Mouse (Mus musculus) induced T-regulatory cell, adult 2 months (primary cell): ENCODE data around the gene Tspan9.

Experiments used
- DNase-seq: peaks from one replicate; pipeline ENCODE4 v3.0.0-alpha.2; 2012; ENCODE audit warnings: low read depth

The Tspan9 gene

DNA sequence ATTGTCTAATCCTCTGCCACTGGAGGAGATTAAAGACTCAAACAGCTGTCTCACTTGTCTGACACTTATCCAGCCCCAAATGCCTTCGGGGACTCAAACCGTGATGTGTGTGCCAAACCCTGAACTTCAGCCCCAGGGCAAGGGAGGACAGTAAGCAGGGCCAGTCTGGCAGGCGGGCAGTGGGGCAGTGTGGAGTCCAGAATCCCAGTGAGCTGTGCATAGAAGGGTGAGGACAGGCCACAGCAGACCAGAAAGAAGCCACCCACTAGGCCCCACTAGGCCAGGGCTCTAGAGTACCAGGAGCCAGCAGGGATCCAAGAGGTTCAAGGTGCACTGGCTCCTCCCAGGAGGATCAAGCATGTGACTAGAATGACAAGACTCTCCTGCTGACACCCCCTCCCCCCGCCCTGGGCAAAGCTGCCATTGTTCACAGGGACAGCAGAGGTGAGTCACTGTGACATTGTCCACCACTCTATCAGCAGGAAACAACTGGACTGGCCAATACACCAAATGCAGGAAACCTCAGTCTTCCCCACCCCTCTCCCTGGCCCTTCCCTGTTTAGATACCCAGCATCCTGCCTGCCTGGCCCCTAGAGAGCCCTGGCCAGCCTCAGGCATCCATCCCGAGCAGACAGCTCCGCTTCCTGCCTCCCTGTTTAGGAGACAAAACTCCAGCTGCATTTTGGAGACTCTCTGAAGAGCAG, 40.9 kb downstream of the Tspan9 start:
- no peak for DNase-seq

DNA sequence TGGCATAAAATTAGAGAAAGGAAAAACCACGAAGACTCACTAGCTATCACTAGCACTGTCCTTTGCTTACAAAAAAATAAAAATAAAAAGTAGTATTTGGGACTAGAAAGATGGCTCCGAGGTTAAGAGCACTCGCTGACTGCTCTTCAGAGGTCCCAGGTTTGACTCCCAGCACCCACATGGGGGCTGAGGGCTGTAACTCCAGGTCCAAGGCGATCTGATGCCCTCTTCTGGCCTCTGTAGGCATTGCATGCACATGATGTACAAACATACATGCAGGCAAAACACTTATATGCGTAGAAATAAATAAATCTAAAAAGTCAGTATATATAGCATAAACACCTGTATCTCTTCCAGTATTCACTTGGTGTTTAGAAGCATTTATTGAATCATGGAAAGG, 43.5 kb downstream of the Tspan9 start:
- DNase-seq: peak; percentile 18

DNA sequence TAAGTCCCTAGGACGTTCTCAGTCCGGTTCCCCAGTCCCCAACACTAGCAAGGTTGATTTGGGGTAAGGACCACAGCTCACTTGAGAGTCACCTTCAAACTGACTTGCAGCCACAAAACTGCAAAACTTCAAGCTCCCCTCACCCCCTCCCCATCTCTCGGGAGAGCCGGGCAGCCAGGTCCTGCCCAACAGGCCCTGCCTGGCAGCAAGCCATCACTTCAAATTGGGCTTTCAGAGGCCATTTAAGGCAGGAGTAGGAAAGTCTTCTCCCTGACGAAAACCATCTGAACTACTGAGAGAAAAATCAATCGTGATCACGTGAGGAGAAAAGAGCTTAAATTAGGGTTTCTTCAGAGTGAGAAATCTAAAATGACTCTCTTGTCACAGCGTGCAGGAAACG, 44.2 kb downstream of the Tspan9 start:
- DNase-seq: no peak

DNA sequence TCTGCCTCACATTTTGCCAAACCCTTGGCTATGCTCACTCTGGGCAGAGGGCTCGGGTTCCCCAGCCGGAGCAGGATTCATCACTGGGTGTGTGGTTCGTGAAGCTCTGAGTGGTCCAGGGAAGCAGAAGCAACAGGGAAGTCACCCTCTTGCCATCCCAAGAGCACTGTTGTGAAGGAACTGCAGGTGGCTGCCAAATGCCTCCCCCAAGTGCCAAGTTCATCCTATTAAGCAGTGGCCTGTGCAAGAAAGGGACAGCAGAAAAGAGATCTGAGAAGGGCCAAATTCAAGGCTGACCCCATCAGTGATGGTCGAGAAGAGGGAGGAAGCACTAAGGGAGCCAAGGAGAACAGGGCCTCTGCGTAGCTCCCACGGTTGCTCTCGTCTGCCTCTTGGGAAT, 46.9 kb downstream of the Tspan9 start:
- no peak for DNase-seq

DNA sequence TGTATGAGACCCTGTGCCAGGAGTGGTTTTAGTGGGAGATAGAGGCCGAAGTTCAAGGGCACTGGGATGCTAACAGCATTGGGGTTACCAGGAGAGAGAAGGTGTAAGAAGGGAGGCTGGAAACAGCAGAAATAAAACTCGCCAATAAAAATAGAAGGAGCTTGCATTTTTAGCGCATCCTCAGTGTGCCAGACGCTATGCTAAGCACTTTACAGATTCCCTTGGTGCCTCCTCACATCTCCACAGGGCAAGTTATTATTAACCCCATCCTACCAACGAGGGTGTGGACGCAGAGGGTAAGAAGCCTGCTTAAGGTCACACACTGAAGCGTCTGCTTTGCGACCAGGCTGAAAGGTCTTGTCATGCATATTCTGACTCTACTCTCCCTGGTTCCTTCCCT, 47.5 kb downstream of the Tspan9 start:
- no peak for DNase-seq

DNA sequence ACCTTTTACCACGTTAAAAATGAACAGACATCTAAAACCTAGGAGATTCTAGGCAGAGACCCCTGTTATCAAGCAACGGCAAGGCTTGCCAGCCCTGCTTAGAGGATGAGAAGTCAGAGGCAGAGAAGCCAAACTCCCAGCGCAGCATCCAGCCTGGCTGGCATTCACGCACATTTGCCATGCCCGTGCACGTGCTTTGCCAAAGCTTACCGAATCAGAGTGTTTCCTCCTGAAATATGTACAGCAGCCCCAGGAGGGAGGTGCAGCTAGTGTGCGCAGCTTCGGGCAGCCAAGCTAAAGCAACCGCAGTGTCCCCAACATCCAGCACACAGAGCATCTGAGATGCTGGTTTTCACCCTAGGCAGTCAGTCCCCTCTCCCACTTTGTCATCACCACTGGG, 48.3 kb downstream of the Tspan9 start:
- DNase-seq: no peak

DNA sequence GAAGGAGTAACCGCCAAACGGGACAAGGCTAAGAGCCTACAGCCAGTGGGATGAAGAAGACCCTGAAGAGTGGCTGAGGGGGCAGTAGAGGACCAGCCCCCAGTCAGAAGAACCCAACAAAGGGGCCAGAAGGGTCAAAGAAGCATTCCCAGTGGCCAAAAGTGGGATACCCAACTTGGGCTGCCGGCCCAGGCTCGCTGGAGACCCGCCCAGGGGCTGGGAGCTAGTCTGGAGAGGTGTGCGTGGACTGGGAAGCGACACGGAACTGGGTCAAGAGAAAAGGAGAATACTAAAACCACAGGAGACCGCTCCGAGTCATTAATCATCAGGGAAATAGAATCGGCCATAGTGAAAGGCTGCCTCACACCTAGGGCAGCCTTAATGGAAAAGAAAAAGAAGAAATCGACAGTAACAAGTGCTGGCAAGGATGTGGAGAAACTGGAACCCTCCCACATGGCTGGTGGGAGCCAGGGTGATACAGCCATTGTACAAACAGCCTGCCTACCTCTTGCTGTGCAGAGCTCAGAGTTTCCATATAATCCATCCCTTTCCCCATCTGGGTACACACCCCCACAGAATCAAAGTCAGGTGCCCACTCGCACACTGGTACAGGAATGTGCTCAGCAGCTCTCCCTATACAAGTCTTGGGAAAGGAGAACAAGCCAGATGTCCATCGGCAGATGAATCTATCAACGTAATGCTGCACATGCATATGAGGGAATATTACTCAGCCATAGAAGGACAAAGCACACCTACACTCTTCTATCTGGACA, 49.4 kb downstream of the Tspan9 start:
- no peak for DNase-seq

DNA sequence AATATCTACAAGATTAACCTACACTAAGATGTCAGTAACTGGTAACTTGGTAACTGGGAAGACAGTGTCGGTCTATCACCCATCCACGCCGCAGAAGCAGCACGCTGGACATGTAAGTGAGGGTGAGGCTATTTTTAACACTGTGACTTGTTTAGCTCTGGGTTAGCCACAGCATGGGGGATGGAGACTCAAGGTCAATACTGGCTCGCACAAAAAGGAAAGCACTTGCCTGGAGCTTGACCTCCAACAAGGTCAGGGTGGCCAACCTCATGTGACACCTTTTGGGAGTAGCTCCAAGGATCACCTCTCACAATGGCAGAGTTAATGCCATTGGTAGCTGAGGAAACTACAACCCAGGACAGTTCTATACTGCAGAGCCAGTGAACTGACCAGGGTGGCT, 50.8 kb downstream of the Tspan9 start:
- no peak for DNase-seq

DNA sequence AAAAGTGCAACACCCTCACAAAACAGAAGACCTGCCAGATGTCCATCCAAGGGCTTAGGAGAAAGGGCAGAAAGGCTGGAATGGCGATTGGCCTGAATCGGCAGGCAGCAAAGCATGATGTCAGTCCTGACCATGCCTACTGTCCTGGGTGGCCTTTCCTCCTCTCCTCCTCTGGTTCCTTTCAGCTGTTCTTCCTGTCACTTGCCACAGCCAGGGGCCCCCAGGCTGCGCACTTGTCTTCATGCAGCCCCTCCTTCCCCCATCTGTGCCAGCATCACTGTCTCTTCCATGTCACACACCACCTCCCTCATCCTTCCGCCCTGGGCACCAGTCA, 51.6 kb downstream of the Tspan9 start:
- DNase-seq: no peak

DNA sequence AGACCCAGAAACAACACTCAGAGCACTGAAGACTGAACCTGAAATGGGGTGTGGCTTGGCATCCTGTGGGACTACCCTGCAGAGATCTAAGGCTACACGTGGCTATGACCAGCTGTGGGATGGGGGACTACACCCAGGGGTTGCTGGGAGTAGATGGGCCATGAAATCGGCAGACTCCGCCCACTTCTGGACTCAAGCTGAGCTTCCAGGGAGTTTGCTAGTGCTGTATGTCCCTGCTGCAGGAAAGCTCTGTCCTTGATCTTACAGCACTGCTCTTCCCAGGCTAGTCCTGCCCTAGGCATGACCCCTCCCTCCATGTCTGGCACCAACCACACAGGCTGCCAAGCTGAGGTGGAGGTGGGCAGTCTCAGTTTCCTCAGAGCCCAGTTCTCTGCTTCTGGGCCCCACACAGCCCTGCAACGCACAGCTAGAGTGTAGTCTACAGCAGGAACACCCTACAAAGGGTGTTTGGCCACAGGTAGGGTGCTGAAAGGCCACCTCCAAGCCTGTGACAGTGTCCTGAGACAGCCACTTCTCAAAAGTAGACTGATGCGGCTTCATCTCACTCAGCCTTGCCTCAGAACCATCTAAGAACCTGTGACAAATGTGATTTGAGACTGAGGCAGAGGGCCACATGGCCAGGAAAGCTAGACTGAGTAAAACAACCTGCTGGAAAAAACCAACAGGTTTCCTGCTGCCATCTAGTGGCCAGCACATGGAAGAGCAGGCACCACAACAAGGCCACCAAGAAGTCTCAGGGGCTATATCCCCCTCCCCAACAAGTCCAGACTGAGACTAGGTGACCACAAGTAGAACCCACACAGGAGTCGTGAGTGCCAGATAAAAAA, 52.2 kb downstream of the Tspan9 start:
- peak; percentile 53 for DNase-seq

DNA sequence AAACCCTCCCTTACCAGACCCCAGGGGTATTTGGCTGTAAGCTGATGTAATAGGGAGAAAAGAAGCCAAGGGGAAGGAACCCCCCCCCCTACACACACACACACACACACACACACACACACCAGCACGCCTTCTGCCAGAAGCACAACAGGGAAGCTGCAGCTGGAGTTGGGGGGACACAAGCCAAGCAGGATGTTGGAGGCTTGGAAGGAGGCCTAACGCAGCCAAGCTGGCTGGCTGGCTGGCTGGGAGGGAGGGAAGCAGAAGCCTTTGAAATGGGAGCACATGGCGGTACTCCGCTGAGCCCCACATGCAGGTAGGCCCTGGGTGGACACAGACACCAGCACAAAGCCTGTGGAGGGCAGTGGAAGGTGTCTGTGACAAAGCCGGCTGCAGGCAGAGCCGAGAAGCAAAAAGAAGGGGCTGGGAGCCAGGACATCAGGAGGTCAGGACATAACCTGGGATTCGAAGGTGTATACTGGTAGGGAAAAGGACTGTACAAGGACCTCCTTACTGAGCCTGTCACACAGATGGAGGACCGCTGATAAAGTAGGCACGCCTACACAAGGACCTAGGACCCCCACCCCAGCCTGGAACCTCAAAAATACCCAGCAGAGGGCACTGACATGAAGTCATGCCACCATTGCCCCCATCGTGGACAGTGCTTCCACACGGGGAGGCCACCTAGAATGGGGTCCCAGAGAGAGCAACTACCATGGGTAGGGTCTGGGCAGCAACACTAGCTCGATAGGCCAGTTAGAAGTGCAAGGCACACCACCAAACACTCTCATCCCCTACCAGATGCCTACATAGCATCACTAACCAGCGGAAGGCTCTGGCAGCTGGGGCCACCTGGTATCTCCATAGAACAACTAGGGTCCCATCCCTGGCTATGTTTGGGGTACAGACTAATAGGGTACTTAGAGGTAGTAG, 53.4 kb downstream of the Tspan9 start:
- no peak for DNase-seq

DNA sequence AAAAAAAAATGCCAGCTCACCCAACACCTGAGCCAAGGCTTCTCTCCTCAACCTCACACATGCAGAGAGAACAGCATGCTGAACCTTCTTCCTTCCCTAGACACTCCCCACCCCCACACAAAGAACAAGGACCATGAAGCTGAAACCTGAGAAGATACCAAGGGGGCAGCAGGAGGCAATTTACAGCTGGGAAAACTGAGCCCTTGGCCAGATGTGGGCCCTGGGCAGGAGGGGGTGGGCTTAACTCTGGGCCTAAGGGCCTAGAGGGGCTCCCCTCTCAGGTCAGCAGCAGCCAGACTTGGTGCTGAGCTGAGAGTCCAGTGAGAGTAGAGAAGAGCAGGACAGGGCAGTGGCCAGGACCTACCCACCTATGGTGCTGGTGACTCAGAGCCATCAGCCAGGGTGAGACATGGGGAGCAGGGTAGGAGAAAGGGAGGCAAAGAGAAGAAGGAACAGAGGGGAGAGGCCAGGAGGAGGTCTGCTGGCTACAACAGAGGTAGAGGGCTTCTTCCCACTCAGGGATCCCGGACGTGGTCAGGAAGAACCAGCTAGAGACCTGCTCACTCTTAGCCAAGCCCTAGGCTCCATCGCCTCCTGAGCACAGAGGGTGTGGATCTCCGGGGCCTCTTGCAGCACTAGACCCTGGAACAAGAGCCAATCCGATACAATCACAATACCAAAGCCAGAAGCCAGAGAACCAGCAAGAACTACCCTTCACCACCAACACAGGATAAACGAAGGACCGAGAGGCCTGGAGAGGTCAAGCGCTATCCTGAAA, 54.5 kb downstream of the Tspan9 start:
- no peak for DNase-seq

DNA sequence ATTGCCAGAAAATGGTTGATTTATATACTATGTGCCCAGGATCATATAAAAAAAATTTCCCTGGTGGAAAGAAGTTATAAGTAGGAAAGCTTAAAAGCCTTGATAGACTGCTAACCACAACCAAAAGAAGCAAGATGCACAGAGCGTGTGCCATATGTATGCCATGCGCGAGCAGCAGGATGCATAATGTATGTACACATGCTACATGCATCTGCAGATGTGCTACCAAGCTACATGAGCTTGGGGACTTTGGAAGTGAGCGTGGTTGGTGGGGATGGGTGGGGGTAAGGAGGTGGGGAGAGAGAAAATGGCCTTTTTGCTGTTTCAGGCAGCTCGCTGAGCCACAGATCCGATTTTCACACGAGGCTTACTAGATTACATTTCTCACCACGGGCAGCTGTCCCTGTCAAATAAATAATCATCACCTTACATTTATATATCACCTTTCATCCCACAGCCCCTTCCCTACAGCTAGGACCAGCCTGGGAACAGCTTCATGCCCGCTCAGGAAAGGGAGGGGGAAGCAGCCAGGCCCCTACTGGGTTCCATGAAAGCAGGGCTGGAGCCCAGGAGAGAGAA, 57.8 kb downstream of the Tspan9 start:
- no peak for DNase-seq

DNA sequence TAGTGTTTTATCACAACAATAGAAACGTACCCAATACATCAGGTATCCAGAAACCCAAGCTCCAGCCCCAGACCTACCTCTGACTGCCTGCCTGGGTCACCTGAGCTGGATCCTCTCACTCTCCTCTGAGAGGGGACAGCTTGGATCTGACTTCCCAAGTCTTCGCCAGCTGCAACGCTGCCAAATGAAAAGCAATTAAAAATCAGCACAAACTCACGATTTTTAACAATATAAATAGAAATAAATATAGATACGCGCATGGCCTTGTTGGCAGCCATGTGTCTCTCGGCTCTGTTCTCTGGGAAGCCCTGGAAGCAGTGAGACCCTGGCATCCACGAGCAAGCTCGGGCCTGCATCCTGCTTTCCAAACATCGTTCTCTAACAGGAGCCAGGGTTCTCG, 60.1 kb downstream of the Tspan9 start:
- DNase-seq: no peak

DNA sequence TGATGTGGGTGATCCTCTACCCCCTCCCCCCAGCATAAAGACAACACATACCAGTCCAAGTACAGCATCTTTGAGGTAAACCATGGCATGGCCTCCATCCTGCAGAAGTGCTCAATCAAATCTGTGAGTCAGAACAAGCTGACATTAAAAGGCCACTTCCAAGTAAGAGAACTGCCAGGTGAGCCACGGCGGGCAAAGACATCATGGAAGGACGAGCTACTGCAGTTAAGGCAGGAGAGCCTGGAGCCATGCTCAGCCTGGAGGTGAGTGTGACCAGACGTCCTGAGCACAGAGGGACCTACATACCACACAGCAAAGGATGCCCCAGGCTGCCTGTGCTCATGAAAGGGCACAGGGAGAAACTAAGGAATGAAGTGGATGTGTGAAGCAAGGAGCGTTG, 61.6 kb downstream of the Tspan9 start:
- no peak for DNase-seq

DNA sequence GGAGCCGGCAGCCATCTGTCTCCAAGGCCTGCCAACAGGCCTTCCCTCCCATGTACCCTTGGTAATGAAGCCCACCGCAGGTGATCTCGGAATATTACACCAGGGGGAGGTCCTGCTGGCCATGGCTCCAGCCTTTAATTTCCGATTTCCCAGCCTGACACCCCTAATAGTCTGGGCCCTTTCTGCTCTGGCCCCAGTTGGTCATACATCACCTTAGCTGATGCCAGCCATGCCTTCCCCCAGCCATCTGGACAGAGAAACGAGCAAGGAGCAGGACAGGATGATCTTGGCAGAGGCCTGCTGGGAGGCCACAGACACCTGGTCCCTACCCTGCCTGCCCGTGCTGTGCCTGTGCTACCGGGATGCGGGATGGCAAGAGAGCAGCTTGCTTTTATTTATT, 62.1 kb downstream of the Tspan9 start:
- DNase-seq: no peak

DNA sequence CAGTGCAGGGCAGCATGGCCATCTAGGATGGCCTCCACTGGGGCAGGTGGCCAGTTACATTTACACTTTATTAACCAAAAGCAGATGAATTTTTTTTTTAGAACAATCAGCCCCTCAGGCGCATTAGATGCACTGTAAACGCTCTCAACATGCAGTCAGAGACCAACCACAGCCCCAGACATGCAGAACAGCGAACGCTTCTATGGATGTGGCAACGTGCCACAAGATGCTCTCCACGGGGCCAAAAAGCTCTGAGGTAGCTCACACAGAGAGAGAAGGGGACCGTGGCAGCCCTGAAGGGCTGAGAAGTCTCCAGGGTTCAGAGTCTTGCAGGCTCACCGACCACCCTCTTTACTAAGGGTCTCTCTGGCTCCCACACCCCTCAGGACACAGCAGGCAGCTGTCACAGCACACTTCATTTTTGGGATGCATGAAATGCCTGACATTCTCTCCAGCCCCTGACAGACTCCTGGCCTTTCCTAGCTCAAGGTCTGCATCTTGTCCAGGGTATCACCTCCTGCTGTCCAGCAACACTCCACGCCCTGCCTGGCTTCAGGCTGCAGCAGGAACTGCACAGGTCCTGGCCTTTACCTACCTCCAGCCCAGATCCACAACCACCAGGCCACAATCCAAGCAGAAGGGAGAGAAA, 63.7 kb downstream of the Tspan9 start:
- DNase-seq: no peak

DNA sequence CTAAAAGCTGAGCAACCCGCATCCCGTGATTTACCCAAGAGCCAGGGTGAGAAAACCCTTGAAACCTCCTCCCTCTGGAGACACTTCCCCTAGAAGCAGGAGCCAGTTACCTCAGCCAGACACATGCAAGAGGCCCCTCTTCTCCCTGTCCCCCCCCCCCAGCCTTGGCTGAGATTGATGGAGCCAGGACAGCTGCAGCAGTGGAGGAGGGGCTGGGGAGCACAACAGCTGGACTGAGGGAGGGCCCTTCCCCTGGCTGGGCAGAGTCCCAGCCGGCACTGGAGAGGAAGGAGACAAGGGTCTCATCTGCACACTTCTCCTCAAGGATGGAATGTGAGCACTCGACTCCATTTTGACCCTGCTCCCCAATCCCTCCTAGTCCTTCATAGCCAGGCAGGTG, 64.9 kb downstream of the Tspan9 start:
- DNase-seq: no peak

DNA sequence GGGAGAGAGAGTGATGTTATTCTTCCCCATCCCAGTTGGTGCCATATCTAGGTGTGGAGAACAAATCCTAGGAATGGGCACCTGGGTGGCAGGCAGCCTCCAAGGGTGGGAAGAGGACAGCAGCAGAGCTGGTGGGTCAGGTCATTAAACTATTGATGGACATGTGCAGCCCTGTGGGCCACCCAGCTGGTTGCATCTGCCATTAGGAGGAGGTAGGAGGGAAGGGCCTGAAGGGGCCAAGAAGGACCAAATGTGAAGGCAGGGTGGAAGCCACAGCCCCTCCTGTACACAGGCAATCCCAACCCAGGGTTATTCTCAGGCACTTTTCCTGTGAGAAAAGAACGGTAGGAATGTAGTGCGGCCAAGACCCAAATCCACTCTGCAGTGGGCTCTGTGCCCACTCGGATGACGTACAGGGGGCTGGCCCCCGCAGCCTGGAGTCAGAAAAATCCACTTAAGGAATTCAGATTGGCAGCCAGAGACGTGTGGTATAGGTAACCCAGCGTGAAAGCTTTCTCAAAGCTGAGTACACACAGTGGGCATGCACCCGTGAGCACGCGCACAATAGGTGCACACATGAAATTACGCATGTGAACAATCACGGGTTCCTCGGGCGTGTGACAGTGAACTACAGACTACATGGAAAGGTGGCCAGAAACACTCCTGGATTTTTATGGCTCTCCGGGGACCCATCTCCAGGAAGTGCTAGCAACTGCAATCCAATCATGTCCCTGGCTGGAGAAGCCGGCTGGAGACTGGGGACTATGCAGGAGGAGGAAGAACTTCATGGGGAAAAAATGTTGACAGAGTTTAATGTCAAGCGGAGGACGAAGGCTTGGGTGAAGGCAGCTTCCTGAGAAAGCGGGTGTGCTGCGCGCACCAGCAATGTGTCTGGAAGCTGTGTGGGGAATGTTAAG, 67.0 kb downstream of the Tspan9 start:
- DNase-seq: no peak
